Mouse (Mus musculus): ENCODE measurements around the gene Crispld2.

DNA sequence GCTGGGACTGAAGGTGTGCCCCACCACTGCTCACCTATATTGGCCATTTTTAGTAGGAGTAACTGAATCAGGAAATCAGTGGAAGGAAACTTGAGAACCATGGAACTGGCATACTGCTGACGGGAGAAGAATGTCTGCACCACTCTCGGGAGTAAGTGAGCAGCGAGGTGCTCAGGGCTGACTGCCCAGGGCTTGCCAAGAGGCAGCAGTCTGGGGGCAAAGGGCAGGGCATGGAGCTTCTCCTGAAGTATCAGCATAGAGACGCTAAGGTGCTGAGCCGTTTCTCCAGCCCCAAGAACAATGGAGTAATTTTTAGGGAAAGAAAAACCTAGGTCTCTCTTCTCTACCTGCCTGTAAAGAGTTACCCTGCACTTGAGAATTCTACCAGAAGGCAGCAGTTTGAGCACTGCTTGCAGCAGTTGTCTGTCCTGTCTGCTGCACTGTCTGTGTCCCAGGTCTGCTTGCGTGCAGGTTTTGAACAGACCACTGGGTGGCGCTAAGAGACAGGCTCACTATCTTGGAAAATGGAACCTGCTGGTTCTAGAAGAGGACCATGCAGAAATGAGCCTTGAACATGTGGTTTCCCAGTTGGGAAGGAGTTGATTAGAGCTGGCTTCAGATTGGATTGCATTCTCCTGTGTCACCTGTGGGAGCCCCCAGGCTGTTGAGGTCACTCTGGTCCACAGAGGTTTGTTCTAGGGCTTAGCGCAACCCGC, 48.0 kb upstream of the Crispld2 start:
- TF ChIP-seq CTCF (IDR thresholded peaks at IDR 0.05 in 2 of 3, conservative IDR thresholded peaks at IDR 0.05 in 1 of 3; ENCODE audit: control insufficient read depth in 1 of 3, insufficient read depth in 1 of 3, low read depth in 2 of 3, low read length in 3 of 3, poor library complexity in 1 of 3, severe bottlenecking in 1 of 3) (peak; percentile 84 to 93 (median 91)), TCF12 (IDR thresholded peaks at IDR 0.05; ENCODE audit: low read depth, low read length) (no peak), MAX (IDR thresholded peaks at IDR 0.05; ENCODE audit: low read length) (no peak), GATA1 (IDR thresholded peaks at IDR 0.05; ENCODE audit: low read depth, low read length) (no peak), RCOR1 (IDR thresholded peaks at IDR 0.05; ENCODE audit: low read depth, low read length) (no peak), CHD2 (IDR thresholded peaks at IDR 0.05; ENCODE audit: low read length) (no peak), USF1 (IDR thresholded peaks at IDR 0.05; ENCODE audit: low read depth, low read length) (no peak), POLR2A (IDR thresholded peaks at IDR 0.05; ENCODE audit: control insufficient read depth in 1 of 2, insufficient read depth in 1 of 2, low read depth in 1 of 2, low read length in 2 of 2, poor library complexity in 1 of 2) (no peak), MEF2A (IDR thresholded peaks at IDR 0.05; ENCODE audit: extremely low read depth, insufficient replicate concordance, low read depth, low read length, poor library complexity, severe bottlenecking) (no peak), EP300 (IDR thresholded peaks at IDR 0.05; ENCODE audit: low read depth in 1 of 2, low read length in 2 of 2) (no peak), TAL1 (IDR thresholded peaks at IDR 0.05; ENCODE audit: low read length) (no peak), SMC3 (IDR thresholded peaks at IDR 0.05; ENCODE audit: low read depth, low read length) (peak; percentile 63), ZC3H11A (IDR thresholded peaks at IDR 0.05; ENCODE audit: low read depth, low read length) (peak; percentile 54)

Data from MEL (cell line).